Mouse (Mus musculus): ENCODE data around the gene Trank1. TPM values are rescaled to one million over a fixed set of nuclear protein-coding genes. Genes with fewer than 3 reads are reported as not detected.

Gene Trank1
- polyA plus RNA-seq, 1 experiment = not detected

- TF ChIP-seq POLR2A (IDR thresholded peaks at IDR 0.05; ENCODE audit: borderline replicate concordance, low read depth, low read length) (no peak), CTCF (IDR thresholded peaks at IDR 0.05; ENCODE audit: low read depth, low read length) (no peak)
- Histone ChIP-seq H3K4me3 (ENCODE audit: insufficient read depth, low read length) (no peak overlapping the region), H3K4me1 (ENCODE audit: control insufficient read depth, insufficient read depth, low read length) (peaks cover 18% of the 10 kb centered on the region), H3K27ac (ENCODE audit: insufficient read depth, low read depth, low read length) (no peak overlapping the region)
These were observed 9.4 kb downstream of the Trank1 start for GRCm38 (mm10) chr9:111320912-111321311.

GRCm38 (mm10) chr9:111324881-111325280, 13.3 kb downstream of the Trank1 start:
- peaks cover 22% of the 10 kb centered on the region for H3K4me1 ChIP-seq (ENCODE audit: control insufficient read depth, insufficient read depth, low read length)
- H3K4me3 ChIP-seq (ENCODE audit: insufficient read depth, low read length) = no peak overlapping the region
- no peak for TF ChIP-seq POLR2A (IDR thresholded peaks at IDR 0.05; ENCODE audit: borderline replicate concordance, low read depth, low read length)
- TF ChIP-seq CTCF (IDR thresholded peaks at IDR 0.05; ENCODE audit: low read depth, low read length) = no peak
- H3K27ac ChIP-seq (ENCODE audit: insufficient read depth, low read depth, low read length) = 0 out of 2 replicates have a peak overlapping the region, but pooled peaks have one; percentile 27

GRCm38 (mm10) chr9:111329881-111330280, 18.3 kb downstream of the Trank1 start:
- Histone ChIP-seq H3K27ac (ENCODE audit: insufficient read depth, low read depth, low read length) (no peak overlapping the region), H3K4me1 (ENCODE audit: control insufficient read depth, insufficient read depth, low read length) (peaks cover 25% of the 10 kb centered on the region), H3K4me3 (ENCODE audit: insufficient read depth, low read length) (no peak overlapping the region)
- TF ChIP-seq POLR2A (IDR thresholded peaks at IDR 0.05; ENCODE audit: borderline replicate concordance, low read depth, low read length) (no peak), CTCF (IDR thresholded peaks at IDR 0.05; ENCODE audit: low read depth, low read length) (no peak)

GRCm38 (mm10) chr9:111333790-111334189, 22.3 kb downstream of the Trank1 start:
- no peak overlapping the region for H3K4me3 ChIP-seq (ENCODE audit: insufficient read depth, low read length)
- TF ChIP-seq POLR2A (IDR thresholded peaks at IDR 0.05; ENCODE audit: borderline replicate concordance, low read depth, low read length) = no peak
- no peak for TF ChIP-seq CTCF (IDR thresholded peaks at IDR 0.05; ENCODE audit: low read depth, low read length)
- H3K27ac ChIP-seq (ENCODE audit: insufficient read depth, low read depth, low read length) = no peak overlapping the region
- peaks cover 17% of the 10 kb centered on the region for H3K4me1 ChIP-seq (ENCODE audit: control insufficient read depth, insufficient read depth, low read length)

- Histone ChIP-seq H3K4me1 (ENCODE audit: control insufficient read depth, insufficient read depth, low read length) (peaks cover 15% of the 10 kb centered on the region), H3K4me3 (ENCODE audit: insufficient read depth, low read length) (no peak overlapping the region), H3K27ac (ENCODE audit: insufficient read depth, low read depth, low read length) (no peak overlapping the region)
- no peak for TF ChIP-seq CTCF (IDR thresholded peaks at IDR 0.05; ENCODE audit: low read depth, low read length)
- TF ChIP-seq POLR2A (IDR thresholded peaks at IDR 0.05; ENCODE audit: borderline replicate concordance, low read depth, low read length) = no peak
These were observed 23.1 kb downstream of the Trank1 start for GRCm38 (mm10) chr9:111334555-111335164.

- H3K4me3 ChIP-seq (ENCODE audit: insufficient read depth, low read length) = no peak overlapping the region
- TF ChIP-seq POLR2A (IDR thresholded peaks at IDR 0.05; ENCODE audit: borderline replicate concordance, low read depth, low read length) (no peak), CTCF (IDR thresholded peaks at IDR 0.05; ENCODE audit: low read depth, low read length) (no peak)
- H3K4me1 ChIP-seq (ENCODE audit: control insufficient read depth, insufficient read depth, low read length) = no peaks in the 10 kb centered on the region
- H3K27ac ChIP-seq (ENCODE audit: insufficient read depth, low read depth, low read length) = no peak overlapping the region
These were observed 39.7 kb downstream of the Trank1 start for GRCm38 (mm10) chr9:111351233-111351632.

- Histone ChIP-seq H3K27ac (ENCODE audit: insufficient read depth, low read depth, low read length) (no peak overlapping the region), H3K4me1 (ENCODE audit: control insufficient read depth, insufficient read depth, low read length) (no peaks in the 10 kb centered on the region)
- no peak for TF ChIP-seq POLR2A (IDR thresholded peaks at IDR 0.05; ENCODE audit: borderline replicate concordance, low read depth, low read length)
- TF ChIP-seq CTCF (IDR thresholded peaks at IDR 0.05; ENCODE audit: low read depth, low read length) = no peak
These were observed 40.1 kb downstream of the Trank1 start for GRCm38 (mm10) chr9:111351641-111352040.

GRCm38 (mm10) chr9:111352646-111353045, 41.1 kb downstream of the Trank1 start:
- Histone ChIP-seq H3K4me3 (ENCODE audit: insufficient read depth, low read length) (no peak overlapping the region), H3K27ac (ENCODE audit: insufficient read depth, low read depth, low read length) (no peak overlapping the region), H3K4me1 (ENCODE audit: control insufficient read depth, insufficient read depth, low read length) (no peaks in the 10 kb centered on the region)
- TF ChIP-seq POLR2A (IDR thresholded peaks at IDR 0.05; ENCODE audit: borderline replicate concordance, low read depth, low read length) (no peak), CTCF (IDR thresholded peaks at IDR 0.05; ENCODE audit: low read depth, low read length) (no peak)

More at GRCm38 (mm10) chr9:111351641-111352040, 40.1 kb downstream of the Trank1 start:
- no peak overlapping the region for H3K4me3 ChIP-seq (ENCODE audit: insufficient read depth, low read length)

- Histone ChIP-seq H3K4me1 (ENCODE audit: control insufficient read depth, insufficient read depth, low read length) (no peaks in the 10 kb centered on the region), H3K4me3 (ENCODE audit: insufficient read depth, low read length) (no peak overlapping the region), H3K27ac (ENCODE audit: insufficient read depth, low read depth, low read length) (no peak overlapping the region)
- no peak for TF ChIP-seq POLR2A (IDR thresholded peaks at IDR 0.05; ENCODE audit: borderline replicate concordance, low read depth, low read length)
- no peak for TF ChIP-seq CTCF (IDR thresholded peaks at IDR 0.05; ENCODE audit: low read depth, low read length)
These were observed 43.5 kb downstream of the Trank1 start for GRCm38 (mm10) chr9:111355041-111355440.

GRCm38 (mm10) chr9:111356386-111356785, 44.8 kb downstream of the Trank1 start:
- Histone ChIP-seq H3K27ac (ENCODE audit: insufficient read depth, low read depth, low read length) (no peak overlapping the region), H3K4me1 (ENCODE audit: control insufficient read depth, insufficient read depth, low read length) (no peaks in the 10 kb centered on the region), H3K4me3 (ENCODE audit: insufficient read depth, low read length) (no peak overlapping the region)
- TF ChIP-seq POLR2A (IDR thresholded peaks at IDR 0.05; ENCODE audit: borderline replicate concordance, low read depth, low read length) = no peak
- TF ChIP-seq CTCF (IDR thresholded peaks at IDR 0.05; ENCODE audit: low read depth, low read length) = peak; percentile 76; the same call in 1 of the 2 replicates
